Mouse (Mus musculus) forebrain, embryonic 13.5 days (tissue): ENCODE measurements around the gene Rab39b. TPM values are rescaled to one million over a fixed set of nuclear protein-coding genes. Genes with fewer than 3 reads are reported as not detected.

ENCODE experiments used
- ATAC-seq: fragments of 200-750 bp; cut with Nextera tagmentation; 2 replicates; pipeline ENCODE4 v1.8.0; 2017
- H3K27ac ChIP-seq: fragments of 300-500 bp; sonication (generic); 2 replicates; pipeline ENCODE4 v1.5.1; 2015; ENCODE audit warnings: inconsistent platforms, mild to moderate bottlenecking, moderate library complexity
- H3K27me3 ChIP-seq: fragments of 300-500 bp; sonication (generic); 2 replicates; pipeline ENCODE4 v1.6.1; 2015; ENCODE audit warnings: mild to moderate bottlenecking, inconsistent platforms
- H3K36me3 ChIP-seq: fragments of 300-500 bp; sonication (generic); 2 replicates; pipeline ENCODE4 v1.6.1; 2015; ENCODE audit warnings: mild to moderate bottlenecking, inconsistent platforms; ENCODE audit not compliant: poor library complexity, severe bottlenecking
- H3K4me1 ChIP-seq: fragments of 300-500 bp; sonication (generic); 2 replicates; pipeline ENCODE4 v1.6.1; 2015; ENCODE audit warnings: inconsistent platforms
- H3K4me2 ChIP-seq: fragments of 300-500 bp; sonication (generic); 2 replicates; pipeline ENCODE4 v1.6.1; 2015; ENCODE audit warnings: inconsistent platforms, mild to moderate bottlenecking, moderate library complexity
- H3K4me3 ChIP-seq: fragments of 300-500 bp; sonication (generic); 2 replicates; pipeline ENCODE4 v1.5.1; 2015; ENCODE audit warnings: mild to moderate bottlenecking, inconsistent platforms
- H3K9ac ChIP-seq: fragments of 300-500 bp; sonication (generic); 2 replicates; pipeline ENCODE4 v1.6.1; 2015; ENCODE audit warnings: mild to moderate bottlenecking, inconsistent platforms
- H3K9me3 ChIP-seq: fragments of 300-500 bp; sonication (generic); replicated peaks from 2 replicates; pipeline ENCODE4 v1.6.1; 2016; ENCODE audit warnings: inconsistent platforms
- WGBS: fragments of 180-500 bp; shearing (Covaris S2); methylation state at CpG from one replicate; pipeline ENCODE4 v1.1.7; 2015; 5-methylcytosine and 5-hydroxymethylcytosine counted together
- polyA plus RNA-seq: library from polyadenylated mRNA; unstranded; fragments of >200 nt; fragmentation: Nextera tagmentation; extraction: Ambion mirVana; gene quantifications from 2 replicates; pipeline ENCODE4 v1.2.1, GENCODE M21; 2015

Gene Rab39b
- polyA plus RNA-seq = 20.2 and 23.5 TPM in 2 replicates

DNA sequence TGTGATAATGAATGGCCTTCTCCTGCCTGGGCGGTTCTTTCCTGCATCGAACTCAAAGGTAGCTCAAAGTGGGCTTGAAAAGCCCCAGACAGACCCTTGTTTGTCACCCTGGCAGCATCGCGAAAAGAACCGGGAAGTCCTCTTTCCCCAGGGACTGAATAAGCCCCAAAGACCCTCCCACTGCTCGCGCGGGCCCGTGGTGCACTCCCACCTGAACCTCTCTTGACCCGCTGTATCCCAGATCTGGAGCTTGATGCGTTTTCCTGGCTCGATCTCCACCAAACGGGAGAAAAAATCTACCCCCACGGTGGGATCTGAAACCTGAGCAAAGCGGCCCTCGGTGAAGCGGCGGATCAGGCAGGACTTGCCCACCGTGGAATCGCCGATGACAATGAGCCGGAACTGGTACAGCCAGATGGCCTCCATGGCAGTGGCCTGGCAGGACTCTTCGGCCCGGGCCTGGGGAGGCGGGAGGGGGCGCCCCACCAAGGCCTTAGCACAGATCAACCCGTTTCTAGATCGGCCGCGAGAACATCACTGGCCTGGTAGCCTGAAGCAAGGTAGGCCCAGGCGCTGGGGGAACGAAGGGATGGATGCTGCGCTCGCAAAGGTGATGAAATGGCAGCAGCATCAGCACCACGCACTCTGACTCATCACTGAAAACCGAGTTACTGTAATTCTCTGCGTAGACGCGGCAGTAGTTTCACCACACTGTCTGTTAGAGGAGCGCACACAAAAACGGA lies at the start of gene Rab39b:
Rab39b (minus strand) TSS at position 650 of the 743 bp plus-strand sequence.
- peak within 1 kb of the TSS; percentile 60 for H3K4me3 ChIP-seq
- H3K36me3 ChIP-seq = peaks cover 4% of the 10 kb centered on the region; the same call in 1 of the 2 replicates
- H3K27me3 ChIP-seq = no peaks in the 10 kb centered on the region
- ATAC-seq = peak; percentile 98
- H3K9ac ChIP-seq = peak within 1 kb of the TSS; percentile 75
- 14% methylated on average over 40 of the region's 41 CpGs for WGBS
- no peaks in the 10 kb centered on the region for H3K9me3 ChIP-seq
- H3K4me2 ChIP-seq = peak within 1 kb of the TSS; percentile 54
- H3K27ac ChIP-seq = peak within 1 kb of the TSS; percentile 77
- no peaks in the 10 kb centered on the region for H3K4me1 ChIP-seq

DNA sequence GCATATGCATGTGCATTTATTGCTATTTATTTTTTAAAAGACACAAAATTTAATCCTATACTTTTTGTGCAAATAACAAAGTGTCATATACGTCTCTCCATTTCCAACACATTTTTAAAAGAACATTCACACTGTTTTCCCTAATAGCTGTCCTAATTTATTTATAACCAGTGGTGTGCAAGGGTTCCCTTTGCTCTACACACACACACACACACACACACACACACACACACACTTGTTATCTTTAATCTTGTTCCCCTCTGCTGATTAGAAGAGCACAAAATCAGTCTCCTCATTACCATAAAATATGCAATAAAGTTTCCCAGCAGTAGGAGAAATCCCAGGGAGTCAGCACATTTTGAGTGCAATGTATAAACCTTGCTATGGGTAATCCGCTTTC lies 508 bp upstream of the Rab39b start:
- H3K36me3 ChIP-seq = peaks cover 3% of the 10 kb centered on the region; the same call in 1 of the 2 replicates
- peak; percentile 28; the same call in 1 of the 2 replicates for ATAC-seq
- 70% methylated on average over 2 of the region's 2 CpGs for WGBS

More for the DNA sequence above, 508 bp upstream of the Rab39b start:
- no peaks in the 10 kb centered on the region for H3K9me3 ChIP-seq
- no peak overlapping the region for H3K4me3 ChIP-seq
- H3K4me1 ChIP-seq = no peaks in the 10 kb centered on the region
- H3K27ac ChIP-seq = no peak overlapping the region
- H3K4me2 ChIP-seq = no peak overlapping the region
- H3K27me3 ChIP-seq = no peaks in the 10 kb centered on the region
- H3K9ac ChIP-seq = no peak overlapping the region

Other genes with a start within 250 kb of the Rab39b start
- 31.4 and 37.8 TPM in 2 replicates for gene Fundc2, start 195.8 kb downstream of the Rab39b start, polyA plus RNA-seq
- gene F8, start 195.6 kb downstream of the Rab39b start, polyA plus RNA-seq = 1.1 and 1.5 TPM in 2 replicates
- gene Cmc4, start 161.6 kb downstream of the Rab39b start, polyA plus RNA-seq = 26.1 and 26.2 TPM in 2 replicates
- 10.1 and 11.0 TPM in 2 replicates for gene Mtcp1, start 161.6 kb downstream of the Rab39b start, polyA plus RNA-seq
- gene Brcc3, start 161.6 kb downstream of the Rab39b start, polyA plus RNA-seq = 70.4 and 75.5 TPM in 2 replicates
- gene Vbp1, start 63.9 kb downstream of the Rab39b start, polyA plus RNA-seq = 323 and 332 TPM in 2 replicates